23 mouse cellular contexts compared by ENCODE assay signal in genomic region chr19:37029771-37030170, GRCm38 (mm10).
"Had no signal": no experiment of that assay in that cellular context is flagged by ENCODE, and none has a peak within 500 bp of the region (broad histone marks: within the 10 kb centered on the region; RNA-seq: fewer than 3 reads in every experiment).

No protein-coding gene starts in this region.

- H3K9ac ChIP-seq: limb, embryonic 13.5 days; liver, embryonic 14.5 days; liver, postnatal 0 days; lung, embryonic 14.5 days; neural tube, embryonic 12.5 days; neural tube, embryonic 15.5 days had no signal

- H3K9me3 ChIP-seq: limb, embryonic 10.5 days; limb, embryonic 13.5 days; midbrain, embryonic 10.5 days; neural tube, embryonic 12.5 days; neural tube, embryonic 15.5 days had no signal

- H3K4me2 ChIP-seq: limb, embryonic 13.5 days; lung, embryonic 14.5 days; neural tube, embryonic 12.5 days; neural tube, embryonic 15.5 days had no signal

- H3K4me1 ChIP-seq: limb, embryonic 10.5 days; megakaryocyte, embryonic 14.5 days; neural tube, embryonic 12.5 days; neural tube, embryonic 15.5 days had no signal

- H3K27ac ChIP-seq: kidney, postnatal 0 days; limb, embryonic 10.5 days; limb, embryonic 13.5 days; liver, embryonic 14.5 days; midbrain, embryonic 10.5 days; neural tube, embryonic 12.5 days; neural tube, embryonic 15.5 days; stomach, postnatal 0 days had no signal

- DNase-seq: kidney, adult 2 months; kidney, postnatal 25 days; layer of hippocampus, postnatal 36 days; liver, postnatal 0 days; lung, embryonic 14.5 days; lung, postnatal 36 days; midbrain, embryonic 14.5 days; right cerebral cortex, adult 18-20 months; right cerebral cortex, postnatal 14 days; right cerebral cortex, postnatal 4 days; thymus, adult 2 months; thymus, postnatal 14 days; thymus, postnatal 4 days had no signal

- H3K27me3 ChIP-seq: limb, embryonic 13.5 days; neural tube, embryonic 12.5 days; neural tube, embryonic 15.5 days had no signal

- H3K4me3 ChIP-seq: limb, embryonic 10.5 days; limb, embryonic 13.5 days; megakaryocyte, embryonic 14.5 days; midbrain, embryonic 10.5 days; neural tube, embryonic 12.5 days; neural tube, embryonic 15.5 days had no signal

- H3K36me3 ChIP-seq: limb, embryonic 10.5 days; limb, embryonic 13.5 days; midbrain, embryonic 10.5 days had no signal

- ATAC-seq: liver, postnatal 0 days; lung, postnatal 0 days had no signal
